Mouse (Mus musculus): ENCODE measurements around the gene Csf2ra.
"Not testable (repeated sequence)": the region's sequence is repeated elsewhere in the genome, so short reads cannot be mapped to it uniquely, and the experiment has no call there.

DNA sequence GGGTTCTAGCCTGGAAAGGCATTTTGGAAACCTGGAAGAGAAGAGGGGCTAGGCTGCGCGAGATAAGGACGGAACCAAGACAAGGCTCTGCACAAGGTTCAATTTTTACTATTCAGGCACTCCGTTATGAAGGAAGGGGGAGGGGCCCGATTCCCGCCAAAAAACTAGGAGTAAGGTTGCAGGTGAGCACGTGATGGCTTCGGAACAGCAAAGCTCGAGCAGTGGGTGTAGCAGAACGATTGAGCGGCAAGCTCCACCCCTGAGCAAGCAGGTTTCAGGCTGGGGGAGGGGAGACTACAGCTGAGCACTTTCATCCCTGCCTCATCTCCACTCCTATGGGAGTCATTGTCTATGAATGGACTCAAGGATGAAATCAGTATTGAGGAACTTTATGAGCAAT lies 40.9 kb upstream of the Csf2ra start:
- not testable (repeated sequence) for TF ChIP-seq MYOD1 (IDR thresholded peaks at IDR 0.05; ENCODE audit: control insufficient read depth in 1 of 3, insufficient read length in 2 of 3, low read depth in 2 of 3); POLR2AphosphoS2 (IDR thresholded peaks at IDR 0.05; ENCODE audit: insufficient read length, low read depth); POLR2A (IDR thresholded peaks at IDR 0.05; ENCODE audit: insufficient read length, low read depth); REST (IDR thresholded peaks at IDR 0.05; ENCODE audit: insufficient read depth, insufficient read length); USF1 (IDR thresholded peaks at IDR 0.05; ENCODE audit: low read depth); E2F4 (IDR thresholded peaks at IDR 0.05; ENCODE audit: insufficient read depth); MAX (IDR thresholded peaks at IDR 0.05; ENCODE audit: low read depth); TCF12 (IDR thresholded peaks at IDR 0.05; ENCODE audit: insufficient read depth, poor library complexity, severe bottlenecking); CEBPB (IDR thresholded peaks at IDR 0.05; ENCODE audit: insufficient read depth, poor library complexity, severe bottlenecking); SRF (IDR thresholded peaks at IDR 0.05; ENCODE audit: control insufficient read depth, insufficient read length, low read depth); TCF3 (IDR thresholded peaks at IDR 0.05; ENCODE audit: insufficient read length, low read depth)

All from myocyte (in vitro differentiated cells).